Mouse (Mus musculus) testis, postnatal 10 days (tissue): ENCODE measurements around the gene Gm43552.

Source experiments
- DNase-seq: peaks from one replicate; pipeline ENCODE4 v3.0.0; 2021; ENCODE audit warnings: low spot score

Gm43552 gene

GRCm38 (mm10) chr5:65435806-65436561 is 56.6 kb downstream of the Gm43552 start, which contains the start of gene Ugdh:
TSS of gene Ugdh (minus strand) at chr5:65435949.
- DNase-seq = peak; percentile 98

- DNase-seq = no peak
These were observed 57.2 kb downstream of the Gm43552 start for GRCm38 (mm10) chr5:65435363-65435805.

GRCm38 (mm10) chr5:65434471-65435362 is 57.9 kb downstream of the Gm43552 start:
- no peak for DNase-seq

GRCm38 (mm10) chr5:65429441-65429840 is 63.2 kb downstream of the Gm43552 start:
- no peak for DNase-seq

- DNase-seq = no peak
These were observed 64.3 kb downstream of the Gm43552 start for GRCm38 (mm10) chr5:65428321-65428720.

- DNase-seq = no peak
These were observed 67.4 kb downstream of the Gm43552 start for GRCm38 (mm10) chr5:65425251-65425650.

GRCm38 (mm10) chr5:65424215-65424614 is 68.4 kb downstream of the Gm43552 start:
- no peak for DNase-seq

- DNase-seq = no peak
These were observed 69.8 kb downstream of the Gm43552 start for GRCm38 (mm10) chr5:65422803-65423202.

GRCm38 (mm10) chr5:65420822-65421221 is 71.8 kb downstream of the Gm43552 start:
- DNase-seq = no peak

GRCm38 (mm10) chr5:65419136-65419535 is 73.5 kb downstream of the Gm43552 start:
- DNase-seq = no peak

- DNase-seq = peak; percentile 49
These were observed 76.8 kb downstream of the Gm43552 start for GRCm38 (mm10) chr5:65415653-65416458.

GRCm38 (mm10) chr5:65407989-65408388 is 84.6 kb downstream of the Gm43552 start:
- DNase-seq = no peak

GRCm38 (mm10) chr5:65401251-65401994 is 91.2 kb downstream of the Gm43552 start:
- peak; percentile 86 for DNase-seq

GRCm38 (mm10) chr5:65394425-65394824 is 98.2 kb downstream of the Gm43552 start:
- DNase-seq = no peak

GRCm38 (mm10) chr5:65391753-65392152 is 100.9 kb downstream of the Gm43552 start:
- no peak for DNase-seq

GRCm38 (mm10) chr5:65390648-65391644 is 101.7 kb downstream of the Gm43552 start, which contains the start of the genes Rpl9 and Lias:
TSS of gene Rpl9 (minus strand) at chr5:65391444.
TSS of gene Lias (plus strand) at chr5:65391497.
- DNase-seq = peak; percentile 99

- no peak for DNase-seq
These were observed 105.4 kb downstream of the Gm43552 start for GRCm38 (mm10) chr5:65387008-65387867.

GRCm38 (mm10) chr5:65385704-65386103 is 106.9 kb downstream of the Gm43552 start:
- DNase-seq = no peak
